9 mouse cellular contexts compared by ENCODE assay signal in the genomic region with DNA sequence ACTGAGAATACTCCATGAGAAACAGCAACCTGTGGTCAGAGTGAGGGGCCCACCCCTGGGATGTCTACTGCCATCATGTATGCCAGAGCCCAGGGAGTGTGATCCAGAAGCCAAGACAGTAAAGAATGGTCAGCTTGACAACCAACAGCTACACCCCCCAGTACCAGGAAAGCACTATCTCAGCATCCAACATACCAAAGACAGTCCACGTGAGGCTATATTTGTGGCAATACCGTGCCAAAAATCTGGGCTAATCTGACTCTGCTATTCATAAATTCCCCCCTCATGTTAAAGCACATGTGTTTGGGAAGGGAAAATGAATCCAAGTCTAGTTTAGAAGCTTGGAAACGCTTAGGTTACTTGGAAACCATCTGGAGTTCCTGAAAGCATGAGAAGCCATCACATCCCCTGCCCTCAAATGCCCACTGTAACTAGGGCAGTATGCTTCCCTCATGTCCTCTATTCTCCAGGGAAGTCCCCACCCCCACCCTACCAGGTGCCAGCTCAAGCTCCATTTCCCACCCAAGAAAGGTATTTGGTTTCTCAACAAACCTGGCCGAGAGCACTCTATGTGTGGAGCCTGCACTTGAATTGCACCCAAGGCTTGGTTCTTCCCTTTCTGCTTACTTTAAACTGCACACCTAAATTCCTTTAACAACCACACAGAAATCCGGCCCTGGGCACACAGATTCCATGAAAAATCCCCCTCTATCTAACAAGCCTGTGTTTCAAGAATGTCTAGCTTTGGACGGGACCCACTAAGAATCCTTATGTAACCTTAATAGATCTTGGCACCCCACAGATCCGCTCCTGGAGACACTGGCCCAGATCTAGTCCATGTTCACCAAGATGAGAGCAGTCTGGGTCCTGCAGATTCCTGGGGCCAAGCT. TPM values are rescaled to one million over a fixed set of nuclear protein-coding genes. Genes with fewer than 3 reads are reported as not detected.
DNase-seq lines count a peak whose midpoint lies in the region; ATAC-seq and TF ChIP-seq lines count a peak whose summit lies in the region.
"Had no signal": no experiment of that assay in that cellular context is flagged by ENCODE, and none has a peak within 500 bp of the region (broad histone marks: within the 10 kb centered on the region; RNA-seq: fewer than 3 reads in every experiment).

No protein-coding gene starts in this region.

- no peaks in the 10 kb centered on the region for H3K9me3 ChIP-seq in heart, embryonic 13.5 days
- H3K9me3 ChIP-seq in hindbrain, embryonic 14.5 days (ENCODE audit: control insufficient read depth, low read length) = no peaks in the 10 kb centered on the region
- H3K9me3 ChIP-seq in midbrain, embryonic 12.5 days = 0 out of 2 replicates have a peak, but pooled peaks cover 3% of the 10 kb centered on the region

- H3K27me3 ChIP-seq in heart, embryonic 13.5 days (replicated peaks) = 0 out of 2 replicates have a peak, but pooled peaks cover 5% of the 10 kb centered on the region
- H3K27me3 ChIP-seq in hindbrain, embryonic 14.5 days (ENCODE audit: control insufficient read depth, insufficient read depth, low read length) = no peaks in the 10 kb centered on the region
- H3K27me3 ChIP-seq in midbrain, embryonic 12.5 days = peaks cover 14% of the 10 kb centered on the region

- peak overlapping the region; percentile 93 for H3K4me3 ChIP-seq in heart, embryonic 13.5 days
- H3K4me3 ChIP-seq in hindbrain, embryonic 14.5 days (replicated peaks; ENCODE audit: low read length) = peak overlapping the region; percentile 85
- H3K4me3 ChIP-seq in midbrain, embryonic 12.5 days = peak overlapping the region; percentile 68

- no peak for TF ChIP-seq CTCF in brain, embryonic 14.5 days (IDR thresholded peaks at IDR 0.05; ENCODE audit: borderline replicate concordance, extremely low read depth, insufficient read depth, insufficient read length)

- peaks cover 39% of the 10 kb centered on the region for H3K4me1 ChIP-seq in heart, embryonic 13.5 days
- H3K4me1 ChIP-seq in hindbrain, embryonic 14.5 days (replicated peaks; ENCODE audit: control insufficient read depth, insufficient read depth, low read length) = peaks cover 12% of the 10 kb centered on the region
- H3K4me1 ChIP-seq in midbrain, embryonic 12.5 days = peaks cover 10% of the 10 kb centered on the region

- H3K4me2 ChIP-seq in heart, embryonic 13.5 days = peak overlapping the region; percentile 95
- H3K4me2 ChIP-seq in hindbrain, embryonic 14.5 days (replicated peaks) = peak overlapping the region; percentile 62
- peak overlapping the region; percentile 87 for H3K4me2 ChIP-seq in midbrain, embryonic 12.5 days (replicated peaks)

- H3K9ac ChIP-seq in heart, embryonic 13.5 days = peak overlapping the region; percentile 92
- peak overlapping the region; percentile 87 for H3K9ac ChIP-seq in hindbrain, embryonic 14.5 days
- H3K9ac ChIP-seq in midbrain, embryonic 12.5 days (replicated peaks) = 0 out of 2 replicates have a peak overlapping the region, but pooled peaks have one; percentile 28

- no peak overlapping the region for H3K27ac ChIP-seq in heart, embryonic 13.5 days (replicated peaks)
- H3K27ac ChIP-seq in hindbrain, embryonic 14.5 days = no peak overlapping the region
- H3K27ac ChIP-seq in midbrain, embryonic 12.5 days (replicated peaks) = no peak overlapping the region

- no peak for TF ChIP-seq POLR2A in brain, embryonic 14.5 days (IDR thresholded peaks at IDR 0.05; ENCODE audit: borderline replicate concordance, extremely low read depth, insufficient read depth, insufficient read length, poor library complexity, severe bottlenecking)

- 45% methylated on average over 7 of the region's 7 CpGs for WGBS in heart, embryonic 13.5 days
- WGBS in hindbrain, embryonic 14.5 days = 68% methylated on average over 7 of the region's 7 CpGs
- WGBS in midbrain, embryonic 12.5 days = 64% methylated on average over 7 of the region's 7 CpGs

- DNase-seq in heart, adult 9 months (ENCODE audit: low spot score in 2 of 2) = no peak
- DNase-seq in brain, embryonic 14.5 days (ENCODE audit: low read depth) = peak; percentile 6
- no peak for DNase-seq in hindbrain, embryonic 14.5 days (ENCODE audit: low spot score)
- DNase-seq in adrenal gland, adult (ENCODE audit: inconsistent age in 2 of 2, low spot score in 1 of 2) = no peak
- DNase-seq in adrenal gland, postnatal 10 days = no peak
- no peak for DNase-seq in adrenal gland, postnatal 36 days

- no peaks in the 10 kb centered on the region for H3K36me3 ChIP-seq in heart, embryonic 13.5 days
- no peaks in the 10 kb centered on the region for H3K36me3 ChIP-seq in hindbrain, embryonic 14.5 days (replicated peaks; ENCODE audit: control insufficient read depth, insufficient read depth)
- H3K36me3 ChIP-seq in midbrain, embryonic 12.5 days = no peaks in the 10 kb centered on the region

- ATAC-seq in heart, embryonic 13.5 days (ENCODE audit: extremely low read depth, insufficient number of reproducible peaks, low FRiP score, low TSS enrichment) = no peak
- ATAC-seq in hindbrain, embryonic 14.5 days (ENCODE audit: low FRiP score) = no peak
- ATAC-seq in midbrain, embryonic 12.5 days (ENCODE audit: low FRiP score, low read depth) = no peak

RNA-seq across cellular contexts. Expression of a gene that starts 1.5 kb away (rescaled TPM):
- 10.2 and 11.8 TPM in 2 replicates for polyA plus RNA-seq in heart, embryonic 13.5 days (2015; fragmentation: Nextera tagmentation; extraction: Ambion mirVana)
- 7.8 and 12.2 TPM in 2 replicates for polyA plus RNA-seq in brain, embryonic 14.5 days (2012; rRNA removed)
- polyA plus RNA-seq in hindbrain, embryonic 14.5 days (2014; fragmentation: Nextera tagmentation; extraction: Ambion mirVana) = 17.7 and 20.7 TPM in 2 replicates
- polyA plus RNA-seq in midbrain, embryonic 12.5 days (2016; fragmentation: Nextera tagmentation; extraction: Ambion mirVana) = 6.4 and 7.2 TPM in 2 replicates
- total RNA-seq in adrenal gland, postnatal 10 days (2021) = 1 to 10 TPM; 7.5 to 8.7 TPM
- total RNA-seq in adrenal gland, postnatal 36 days (2021) = 10 to 100 TPM in 1 of 2 experiments, 1 to 10 TPM in 1; 8.3 to 10.6 TPM
- total RNA-seq: MEL had no signal

RNA-seq across cellular contexts. Expression of a gene that starts 1.5 kb away (rescaled TPM):
- 0.13 and 0.18 TPM in 2 replicates for polyA plus RNA-seq in heart, embryonic 13.5 days (2015; fragmentation: Nextera tagmentation; extraction: Ambion mirVana)
- 0.30 and 0.38 TPM in 2 replicates for polyA plus RNA-seq in brain, embryonic 14.5 days (2012; rRNA removed)
- 0.36 TPM in 1 of 2 replicates, not detected in the other for polyA plus RNA-seq in hindbrain, embryonic 14.5 days (2014; fragmentation: Nextera tagmentation; extraction: Ambion mirVana)
- 0.27 TPM in 1 of 2 replicates, not detected in the other for polyA plus RNA-seq in midbrain, embryonic 12.5 days (2016; fragmentation: Nextera tagmentation; extraction: Ambion mirVana)
- total RNA-seq in adrenal gland, postnatal 10 days (2021) = under 1 TPM; 0.24 to 0.36 TPM
- under 1 TPM; 0.33 to 0.36 TPM for total RNA-seq in adrenal gland, postnatal 36 days (2021)
- total RNA-seq: MEL had no signal

Comparison
In these comparisons a context has a peak if more than half of its experiments do, and no peak if none do; other contexts are left out.
1. H3K9ac ChIP-seq: peak in every context shown above with its lines; median percentile 92 in heart, embryonic 13.5 days; 87 in hindbrain, embryonic 14.5 days; 28 in midbrain, embryonic 12.5 days.